Mouse (Mus musculus) stomach, embryonic 14.5 days (tissue): Measurements from ENCODE around the gene Zdhhc12. TPM values are rescaled to one million over a fixed set of nuclear protein-coding genes. Genes with fewer than 3 reads are reported as not detected.
A peak's percentile ranks its signal among the peaks of the same experiment; 100 is the strongest.

Source experiments
- ATAC-seq: fragments of 200-750 bp; cut with Nextera tagmentation; 2 replicates; pipeline ENCODE4 v1.8.0; 2017; ENCODE audit warnings: low read depth, moderate TSS enrichment; ENCODE audit not compliant: insufficient number of reproducible peaks, insufficient read depth, low FRiP score
- H3K27ac ChIP-seq: fragments of 300-500 bp; sonication (generic); 2 replicates; pipeline ENCODE4 v1.5.1; 2014; ENCODE audit warnings: mild to moderate bottlenecking, low read length, moderate library complexity, mixed read lengths
- H3K27me3 ChIP-seq: fragments of 300-500 bp; sonication (generic); 2 replicates; pipeline ENCODE4 v1.6.1; 2014; ENCODE audit warnings: low read length, control low read depth, mixed read lengths; ENCODE audit not compliant: control insufficient read depth, insufficient read depth
- H3K36me3 ChIP-seq: fragments of 300-500 bp; sonication (generic); 2 replicates; pipeline ENCODE4 v1.6.1; 2014; ENCODE audit warnings: mild to moderate bottlenecking, control low read depth, low read length, moderate library complexity, mixed read lengths; ENCODE audit not compliant: control insufficient read depth, insufficient read depth
- H3K4me1 ChIP-seq: fragments of 300-500 bp; sonication (generic); 2 replicates; pipeline ENCODE4 v1.6.1; 2014; ENCODE audit warnings: low read length, control low read depth, mixed read lengths; ENCODE audit not compliant: control insufficient read depth, insufficient read depth
- H3K4me2 ChIP-seq: fragments of 300-500 bp; sonication (generic); replicated peaks from 2 replicates; pipeline ENCODE4 v1.6.1; 2014; ENCODE audit warnings: low read depth, low read length, control low read depth
- H3K4me3 ChIP-seq: fragments of 300-500 bp; sonication (generic); 2 replicates; pipeline ENCODE4 v1.5.1; 2014; ENCODE audit warnings: low read depth, low read length, control low read depth
- H3K9ac ChIP-seq: fragments of 300-500 bp; sonication (generic); replicated peaks from 2 replicates; pipeline ENCODE4 v1.6.1; 2014; ENCODE audit warnings: low read depth, mild to moderate bottlenecking, control low read depth, low read length, moderate library complexity, mixed read lengths
- H3K9me3 ChIP-seq: fragments of 300-500 bp; sonication (generic); 2 replicates; pipeline ENCODE4 v1.6.1; 2016; ENCODE audit warnings: low read depth, low read length, control low read depth; ENCODE audit not compliant: control insufficient read depth
- WGBS: fragments of 180-500 bp; shearing (Covaris S2); extraction: QIAGEN DNeasy Blood & Tissue Kit; methylation state at CpG from one replicate; pipeline ENCODE4 v1.1.7; 2014; 5-methylcytosine and 5-hydroxymethylcytosine counted together
- polyA plus RNA-seq: library from polyadenylated mRNA; unstranded; fragments of >200 nt; fragmentation: Nextera tagmentation; extraction: Ambion mirVana; gene quantifications from 2 replicates; pipeline ENCODE4 v1.2.1, GENCODE M21; 2014

Zdhhc12 gene
- polyA plus RNA-seq, 1 experiment from 2014 or later: 45.2 TPM

DNA sequence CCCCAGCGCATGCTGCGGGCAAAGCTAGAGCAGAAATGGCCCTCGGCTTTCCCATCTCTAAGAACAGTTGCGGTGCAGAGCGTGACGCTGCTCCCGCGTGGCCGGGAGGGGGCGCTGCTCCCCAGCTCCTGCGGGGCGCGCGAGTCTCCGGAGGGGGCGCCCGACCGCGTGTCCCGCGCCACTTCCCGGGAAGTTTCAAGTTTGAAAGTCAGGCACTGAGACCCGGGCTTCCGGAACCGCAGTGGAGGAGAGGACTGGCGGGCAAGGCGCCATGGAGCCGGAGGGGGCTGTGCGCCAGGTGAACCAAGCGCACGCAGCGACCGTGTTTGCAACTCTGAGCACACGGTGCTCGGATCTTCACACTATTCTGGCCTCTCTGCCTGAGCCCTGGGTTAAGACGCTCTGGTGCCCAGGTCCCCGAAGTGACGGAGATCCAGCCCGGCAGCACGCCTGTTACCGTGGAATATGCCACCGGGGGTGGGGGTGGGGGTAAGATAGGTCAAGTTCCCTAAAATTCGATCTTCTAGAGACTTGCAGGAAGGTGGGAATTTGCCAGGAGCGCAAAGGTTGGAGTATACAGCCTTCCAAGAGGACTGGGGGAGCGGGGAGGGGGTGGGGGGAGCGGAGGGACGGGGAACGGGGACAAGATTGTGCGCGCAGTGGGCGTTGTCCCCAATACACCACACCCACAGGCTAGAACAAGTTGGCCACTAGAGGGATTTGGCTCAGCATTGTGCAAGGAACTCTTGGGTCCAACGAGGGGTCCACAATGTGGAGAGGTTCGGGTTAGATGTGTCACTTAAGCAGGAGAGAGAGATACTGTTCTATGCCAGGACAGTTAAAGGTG is 15.7 kb downstream of the Zdhhc12 start, which contains the start of gene Pkn3:
Gene Pkn3, plus strand, starts transcription at position 183 of the 847 bp plus-strand sequence.
- peaks cover 9% of the 10 kb centered on the region for H3K36me3 ChIP-seq
- H3K27me3 ChIP-seq: no peaks in the 10 kb centered on the region
- H3K9me3 ChIP-seq: no peaks in the 10 kb centered on the region
- H3K4me1 ChIP-seq: 0 out of 2 replicates have a peak, but pooled peaks cover 7% of the 10 kb centered on the region
- peak within 1 kb of the TSS; percentile 74 for H3K27ac ChIP-seq
- peak within 1 kb of the TSS; percentile 73 for H3K4me2 ChIP-seq
- peak; percentile 78 for ATAC-seq
- under 1% methylated on average over 53 of the region's 53 CpGs for WGBS
- H3K4me3 ChIP-seq: peak within 1 kb of the TSS; percentile 48
- H3K9ac ChIP-seq: peak within 1 kb of the TSS; percentile 28; the same call in 1 of the 2 replicates

DNA sequence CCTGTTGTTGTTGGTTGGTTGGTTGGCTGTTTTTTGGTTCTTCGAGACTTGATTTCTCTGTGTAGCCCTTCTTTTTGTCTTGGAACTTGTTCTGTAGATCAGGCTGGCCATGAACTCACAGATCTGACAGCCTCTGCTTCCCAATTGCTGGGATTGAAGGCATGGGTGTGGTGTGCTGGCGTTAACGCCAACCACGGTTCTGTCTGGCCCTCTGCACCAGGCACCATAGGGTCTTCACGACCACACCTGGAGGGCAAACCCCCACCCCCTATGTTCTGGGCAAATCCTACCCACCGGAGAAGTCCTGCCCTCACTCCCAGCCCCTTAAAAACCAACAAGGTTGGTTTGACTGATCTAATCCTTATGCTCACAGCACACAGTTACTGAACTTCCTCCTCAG is 16.5 kb downstream of the Zdhhc12 start:
- peak overlapping the region; percentile 58; the same call in 1 of the 2 replicates for H3K27ac ChIP-seq
- peaks cover 13% of the 10 kb centered on the region for H3K36me3 ChIP-seq
- 62% methylated on average over 6 of the region's 6 CpGs for WGBS
- peak overlapping the region; percentile 73 for H3K4me2 ChIP-seq
- H3K9me3 ChIP-seq: no peaks in the 10 kb centered on the region
- no peak overlapping the region for H3K9ac ChIP-seq
- 0 out of 2 replicates have a peak overlapping the region, but pooled peaks have one; percentile 48 for H3K4me3 ChIP-seq
- H3K27me3 ChIP-seq: no peaks in the 10 kb centered on the region
- ATAC-seq: peak; percentile 10; the same call in 1 of the 2 replicates
- H3K4me1 ChIP-seq: 0 out of 2 replicates have a peak, but pooled peaks cover 7% of the 10 kb centered on the region

DNA sequence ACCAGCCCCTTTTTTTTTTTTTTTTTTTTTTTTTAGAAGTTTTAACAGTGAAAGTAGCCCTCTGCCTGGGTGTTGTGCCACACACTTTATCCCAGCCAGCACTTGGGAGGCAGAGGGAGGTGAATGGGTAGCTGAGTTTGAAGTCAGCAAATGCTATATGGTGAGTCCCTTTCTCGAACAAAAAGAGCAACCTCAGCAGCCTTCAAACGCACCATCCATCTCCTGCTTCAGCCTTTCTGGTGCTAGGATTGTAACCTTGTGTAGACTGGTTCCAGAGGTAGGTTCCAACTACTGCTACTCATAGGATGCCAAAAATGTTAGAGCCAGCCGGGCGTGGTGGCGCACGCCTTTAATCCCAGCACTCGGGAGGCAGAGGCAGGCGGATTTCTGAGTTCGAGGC is 17.0 kb downstream of the Zdhhc12 start:
- no peak overlapping the region for H3K27ac ChIP-seq
- no peak for ATAC-seq
- no peak overlapping the region for H3K4me3 ChIP-seq
- H3K36me3 ChIP-seq: peaks cover 13% of the 10 kb centered on the region
- no peak overlapping the region for H3K4me2 ChIP-seq
- 0 out of 2 replicates have a peak, but pooled peaks cover 7% of the 10 kb centered on the region for H3K4me1 ChIP-seq
- no peak overlapping the region for H3K9ac ChIP-seq
- 93% methylated on average over 9 of the region's 9 CpGs for WGBS
- H3K9me3 ChIP-seq: no peaks in the 10 kb centered on the region
- no peaks in the 10 kb centered on the region for H3K27me3 ChIP-seq

DNA sequence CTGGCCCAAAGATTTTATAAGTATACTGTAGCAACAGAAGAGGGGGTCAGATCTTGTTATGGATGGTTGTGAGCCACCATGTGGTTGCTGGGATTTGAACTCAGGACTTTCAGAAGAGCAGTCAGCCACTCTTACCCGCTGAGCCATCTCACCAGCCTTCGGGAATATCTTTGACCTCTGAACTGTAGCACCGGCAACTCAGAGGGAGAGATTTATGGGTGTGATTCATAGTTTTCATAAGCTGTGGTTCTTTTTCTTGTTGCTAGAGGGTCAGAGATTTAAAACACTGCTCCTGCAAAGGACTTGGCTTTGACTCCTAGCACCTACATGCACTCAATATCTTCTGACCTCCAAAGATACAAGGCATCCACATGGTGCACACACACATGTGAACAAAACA is 17.8 kb downstream of the Zdhhc12 start:
- Histone ChIP-seq H3K36me3 (peaks cover 15% of the 10 kb centered on the region), H3K4me1 (0 out of 2 replicates have a peak, but pooled peaks cover 7% of the 10 kb centered on the region), H3K9me3 (no peaks in the 10 kb centered on the region), H3K27ac (no peak overlapping the region), H3K27me3 (no peaks in the 10 kb centered on the region), H3K9ac (no peak overlapping the region), H3K4me3 (no peak overlapping the region), H3K4me2 (no peak overlapping the region)
- ATAC-seq: no peak
- 43% methylated on average over 3 of the region's 3 CpGs for WGBS

DNA sequence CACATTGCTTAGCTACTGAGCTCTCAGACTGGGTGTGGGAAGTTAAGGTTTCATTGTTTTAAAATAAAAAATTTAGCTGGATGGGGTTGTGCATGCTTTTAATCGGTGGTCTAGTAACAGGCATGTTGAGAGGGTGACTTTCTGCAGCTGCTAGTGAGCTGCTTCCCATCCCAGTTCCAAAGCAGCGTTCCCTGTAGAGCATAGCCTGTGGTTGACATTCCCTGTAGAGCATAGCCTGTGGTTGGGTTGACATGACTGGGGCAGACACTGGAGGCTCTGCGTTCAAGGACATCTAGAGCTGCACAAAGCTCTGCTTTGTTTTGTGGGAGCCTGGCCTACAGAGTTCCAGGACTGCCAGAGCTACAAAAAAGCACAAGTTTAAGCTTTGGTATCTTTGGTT is 20.2 kb downstream of the Zdhhc12 start:
- ATAC-seq: no peak
- no peak overlapping the region for H3K4me2 ChIP-seq
- no peak overlapping the region for H3K9ac ChIP-seq
- peaks cover 3% of the 10 kb centered on the region; the same call in 1 of the 2 replicates for H3K4me1 ChIP-seq
- WGBS: 67% methylated on average over 3 of the region's 3 CpGs
- H3K36me3 ChIP-seq: peaks cover 33% of the 10 kb centered on the region
- no peaks in the 10 kb centered on the region for H3K27me3 ChIP-seq
- H3K9me3 ChIP-seq: no peaks in the 10 kb centered on the region
- H3K4me3 ChIP-seq: no peak overlapping the region
- no peak overlapping the region for H3K27ac ChIP-seq

DNA sequence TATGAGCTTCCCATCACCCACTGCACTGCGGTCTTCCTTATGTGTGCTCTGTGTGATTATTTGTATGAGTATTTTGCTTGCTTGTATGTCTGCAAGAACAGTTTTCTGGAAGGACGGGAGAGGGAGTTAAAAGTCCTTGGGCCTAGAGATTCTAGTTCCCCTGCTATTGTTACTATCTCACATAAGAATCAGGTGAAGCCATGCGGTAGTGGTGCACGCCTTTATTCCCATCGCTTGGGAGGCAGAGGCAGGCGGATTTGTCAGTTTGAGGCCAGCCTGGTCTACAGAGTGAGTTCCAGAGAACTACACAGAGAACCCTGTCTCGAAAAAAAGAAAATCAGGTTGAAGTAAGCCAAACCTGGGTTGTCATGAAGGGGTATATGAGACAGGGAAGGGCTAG is 20.6 kb downstream of the Zdhhc12 start:
- WGBS: 82% methylated on average over 7 of the region's 7 CpGs
- H3K4me2 ChIP-seq: no peak overlapping the region
- H3K27ac ChIP-seq: no peak overlapping the region
- peaks cover 36% of the 10 kb centered on the region for H3K36me3 ChIP-seq
- peaks cover 4% of the 10 kb centered on the region; the same call in 1 of the 2 replicates for H3K4me1 ChIP-seq
- no peak for ATAC-seq
- no peak overlapping the region for H3K9ac ChIP-seq
- H3K27me3 ChIP-seq: no peaks in the 10 kb centered on the region
- no peaks in the 10 kb centered on the region for H3K9me3 ChIP-seq
- H3K4me3 ChIP-seq: no peak overlapping the region

DNA sequence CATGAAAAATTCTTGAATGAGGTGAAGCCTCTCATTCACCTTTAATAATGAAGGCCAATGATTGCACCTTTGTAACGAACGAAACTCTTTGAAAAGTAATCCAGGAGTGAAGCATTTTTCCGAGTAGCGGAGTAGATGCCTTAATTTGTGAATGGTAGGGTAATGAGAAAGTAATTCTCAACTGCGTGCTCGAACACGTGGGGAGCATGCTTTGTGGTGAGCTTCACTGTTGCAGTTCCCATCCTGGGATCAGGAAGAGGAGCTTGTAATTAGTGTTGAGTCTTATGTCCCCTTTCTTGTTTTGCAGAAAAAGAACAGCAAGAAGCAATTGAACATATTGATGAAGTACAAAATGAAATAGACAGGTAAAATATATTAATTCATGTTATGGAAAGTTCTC is 25.5 kb downstream of the Zdhhc12 start:
- no peak overlapping the region for H3K27ac ChIP-seq
- H3K9ac ChIP-seq: peak overlapping the region; percentile 99
- peaks cover 21% of the 10 kb centered on the region for H3K4me1 ChIP-seq
- H3K4me3 ChIP-seq: peak overlapping the region; percentile 100
- no peaks in the 10 kb centered on the region for H3K9me3 ChIP-seq
- H3K27me3 ChIP-seq: no peaks in the 10 kb centered on the region
- no peak for ATAC-seq
- 22% methylated on average over 7 of the region's 7 CpGs for WGBS
- peak overlapping the region; percentile 69 for H3K4me2 ChIP-seq
- peaks cover 29% of the 10 kb centered on the region for H3K36me3 ChIP-seq

DNA sequence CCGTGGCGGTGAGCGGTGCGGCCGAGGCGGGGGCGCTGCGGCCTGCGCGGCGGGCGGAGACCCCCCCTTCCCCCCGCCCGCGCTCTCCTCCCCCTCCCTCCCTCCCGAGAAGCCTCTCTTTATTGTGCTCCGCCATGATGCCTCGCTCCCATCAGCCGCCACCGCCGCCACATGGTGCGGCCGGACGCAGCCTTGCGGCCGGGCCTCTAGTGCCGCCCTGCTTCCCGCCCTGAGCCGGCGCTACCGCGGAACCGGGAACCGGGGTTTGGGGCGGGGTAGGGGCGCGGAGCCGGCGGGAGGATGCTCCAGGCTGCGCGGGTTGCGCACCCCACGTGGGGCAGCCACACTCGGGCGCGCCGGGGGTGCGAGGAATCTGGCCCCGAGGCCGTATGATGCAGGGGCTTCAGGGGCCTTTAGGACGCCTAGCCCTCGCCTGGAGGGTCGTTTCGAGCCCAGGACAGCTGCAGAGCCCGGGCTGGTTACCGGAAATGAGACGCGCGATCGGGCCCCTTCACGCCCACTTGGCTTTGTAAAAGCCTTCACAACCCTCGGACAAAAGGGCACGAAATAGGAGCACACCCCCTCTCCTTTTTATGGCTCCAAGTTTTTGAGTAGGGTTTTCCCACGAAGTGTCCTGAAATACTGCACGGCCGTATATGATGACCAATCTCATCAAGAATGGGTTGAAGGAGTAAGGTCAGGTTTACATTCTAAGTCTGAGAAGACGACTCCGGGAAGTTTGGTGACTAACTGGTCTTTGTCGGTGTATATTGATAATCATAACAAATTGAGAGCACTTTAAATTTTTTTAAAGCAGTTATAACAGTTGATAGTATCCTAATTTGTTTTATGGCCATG is 26.2 kb downstream of the Zdhhc12 start:
- Histone ChIP-seq H3K9ac (peak overlapping the region; percentile 99), H3K4me1 (peaks cover 21% of the 10 kb centered on the region), H3K27me3 (no peaks in the 10 kb centered on the region), H3K4me2 (peak overlapping the region; percentile 69), H3K27ac (peak overlapping the region; percentile 100), H3K36me3 (peaks cover 23% of the 10 kb centered on the region), H3K4me3 (peak overlapping the region; percentile 100), H3K9me3 (no peaks in the 10 kb centered on the region)
- WGBS: under 1% methylated on average over 56 of the region's 69 CpGs
- ATAC-seq: peak; percentile 7; the same call in 1 of the 2 replicates
